Mouse (Mus musculus): Measurements from ENCODE around the gene Tango6. TPM values are rescaled to one million over a fixed set of nuclear protein-coding genes. Genes with fewer than 3 reads are reported as not detected.

The Tango6 gene
- polyA plus RNA-seq, 1 experiment from 2014 or later, result 7.2 TPM

- WGBS, result 83% methylated on average over 6 of the region's 6 CpGs
- no peaks in the 10 kb centered on the region for H3K36me3 ChIP-seq (ENCODE audit: control insufficient read depth, insufficient read depth, low read length)
- ATAC-seq (ENCODE audit: low FRiP score) (no peak), DNase-seq (ENCODE audit: low spot score) (no peak)
- no peak overlapping the region for H3K27ac ChIP-seq (ENCODE audit: low read depth, low read length)
- H3K4me1 ChIP-seq (replicated peaks; ENCODE audit: control insufficient read depth, insufficient read depth, low read length), result no peaks in the 10 kb centered on the region; the same call in 1 of the 2 replicates
- H3K27me3 ChIP-seq (ENCODE audit: control insufficient read depth, insufficient read depth, low read length), result peaks cover 10% of the 10 kb centered on the region
- H3K9me3 ChIP-seq (ENCODE audit: control insufficient read depth, low read length), result no peaks in the 10 kb centered on the region
- H3K4me2 ChIP-seq (replicated peaks; ENCODE audit: low read depth, low read length), result no peak overlapping the region
- H3K4me3 ChIP-seq (ENCODE audit: low read depth, low read length), result no peak overlapping the region
- no peak overlapping the region for H3K9ac ChIP-seq (ENCODE audit: low read depth, low read length)
Observed at GRCm38 (mm10) chr8:106726551-106726950, 43.7 kb downstream of the Tango6 start.

- peak; percentile 61 for ATAC-seq (ENCODE audit: low FRiP score)
- WGBS, result 16% methylated on average over 16 of the region's 16 CpGs
- H3K4me3 ChIP-seq (ENCODE audit: low read depth, low read length), result no peak overlapping the region
Observed at GRCm38 (mm10) chr8:106727241-106727835, 44.5 kb downstream of the Tango6 start.

GRCm38 (mm10) chr8:106727889-106728288 lies 45.0 kb downstream of the Tango6 start:
- ATAC-seq (ENCODE audit: low FRiP score), result no peak
- H3K4me3 ChIP-seq (ENCODE audit: low read depth, low read length), result no peak overlapping the region
- H3K9ac ChIP-seq (ENCODE audit: low read depth, low read length), result no peak overlapping the region
- H3K4me2 ChIP-seq (replicated peaks; ENCODE audit: low read depth, low read length), result no peak overlapping the region
- H3K9me3 ChIP-seq (ENCODE audit: control insufficient read depth, low read length), result no peaks in the 10 kb centered on the region
- peaks cover 10% of the 10 kb centered on the region for H3K27me3 ChIP-seq (ENCODE audit: control insufficient read depth, insufficient read depth, low read length)
- 34% methylated on average over 1 of the region's 1 CpGs for WGBS
- H3K4me1 ChIP-seq (replicated peaks; ENCODE audit: control insufficient read depth, insufficient read depth, low read length), result no peaks in the 10 kb centered on the region; the same call in 1 of the 2 replicates
- no peak overlapping the region for H3K27ac ChIP-seq (ENCODE audit: low read depth, low read length)
- DNase-seq (ENCODE audit: low spot score), result no peak
- no peaks in the 10 kb centered on the region for H3K36me3 ChIP-seq (ENCODE audit: control insufficient read depth, insufficient read depth, low read length)

More at GRCm38 (mm10) chr8:106727241-106727835, 44.5 kb downstream of the Tango6 start:
- H3K9me3 ChIP-seq (ENCODE audit: control insufficient read depth, low read length), result no peaks in the 10 kb centered on the region
- no peak overlapping the region for H3K9ac ChIP-seq (ENCODE audit: low read depth, low read length)
- no peaks in the 10 kb centered on the region; the same call in 1 of the 2 replicates for H3K4me1 ChIP-seq (replicated peaks; ENCODE audit: control insufficient read depth, insufficient read depth, low read length)
- peak overlapping the region; percentile 8; the same call in 1 of the 2 replicates for H3K4me2 ChIP-seq (replicated peaks; ENCODE audit: low read depth, low read length)
- H3K27ac ChIP-seq (ENCODE audit: low read depth, low read length), result peak overlapping the region; percentile 51
- peaks cover 10% of the 10 kb centered on the region for H3K27me3 ChIP-seq (ENCODE audit: control insufficient read depth, insufficient read depth, low read length)
- peak; percentile 78 for DNase-seq (ENCODE audit: low spot score)
- no peaks in the 10 kb centered on the region for H3K36me3 ChIP-seq (ENCODE audit: control insufficient read depth, insufficient read depth, low read length)

- H3K27me3 ChIP-seq (ENCODE audit: control insufficient read depth, insufficient read depth, low read length), result peaks cover 2% of the 10 kb centered on the region; the same call in 1 of the 2 replicates
- 61% methylated on average over 5 of the region's 5 CpGs for WGBS
Observed at GRCm38 (mm10) chr8:106732921-106733320, 50.1 kb downstream of the Tango6 start.

GRCm38 (mm10) chr8:106733703-106734102 lies 50.8 kb downstream of the Tango6 start:
- H3K4me2 ChIP-seq (replicated peaks; ENCODE audit: low read depth, low read length), result no peak overlapping the region
- H3K27me3 ChIP-seq (ENCODE audit: control insufficient read depth, insufficient read depth, low read length), result peaks cover 2% of the 10 kb centered on the region; the same call in 1 of the 2 replicates
- H3K4me3 ChIP-seq (ENCODE audit: low read depth, low read length), result no peak overlapping the region
- H3K36me3 ChIP-seq (ENCODE audit: control insufficient read depth, insufficient read depth, low read length), result no peaks in the 10 kb centered on the region
- no peaks in the 10 kb centered on the region for H3K9me3 ChIP-seq (ENCODE audit: control insufficient read depth, low read length)
- WGBS, result 72% methylated on average over 3 of the region's 3 CpGs
- no peak overlapping the region for H3K9ac ChIP-seq (ENCODE audit: low read depth, low read length)
- H3K4me1 ChIP-seq (replicated peaks; ENCODE audit: control insufficient read depth, insufficient read depth, low read length), result no peaks in the 10 kb centered on the region
- no peak for DNase-seq (ENCODE audit: low spot score)
- no peak for ATAC-seq (ENCODE audit: low FRiP score)
- H3K27ac ChIP-seq (ENCODE audit: low read depth, low read length), result no peak overlapping the region

More at GRCm38 (mm10) chr8:106732921-106733320, 50.1 kb downstream of the Tango6 start:
- DNase-seq (ENCODE audit: low spot score), result no peak
- Histone ChIP-seq H3K4me3 (ENCODE audit: low read depth, low read length) (no peak overlapping the region), H3K9ac (ENCODE audit: low read depth, low read length) (no peak overlapping the region), H3K27ac (ENCODE audit: low read depth, low read length) (no peak overlapping the region), H3K36me3 (ENCODE audit: control insufficient read depth, insufficient read depth, low read length) (no peaks in the 10 kb centered on the region), H3K4me2 (replicated peaks; ENCODE audit: low read depth, low read length) (no peak overlapping the region), H3K9me3 (ENCODE audit: control insufficient read depth, low read length) (no peaks in the 10 kb centered on the region), H3K4me1 (replicated peaks; ENCODE audit: control insufficient read depth, insufficient read depth, low read length) (no peaks in the 10 kb centered on the region)
- ATAC-seq (ENCODE audit: low FRiP score), result no peak

GRCm38 (mm10) chr8:106734222-106734621 lies 51.4 kb downstream of the Tango6 start:
- Histone ChIP-seq H3K27ac (ENCODE audit: low read depth, low read length) (no peak overlapping the region), H3K4me1 (replicated peaks; ENCODE audit: control insufficient read depth, insufficient read depth, low read length) (no peaks in the 10 kb centered on the region), H3K4me3 (ENCODE audit: low read depth, low read length) (no peak overlapping the region), H3K36me3 (ENCODE audit: control insufficient read depth, insufficient read depth, low read length) (no peaks in the 10 kb centered on the region), H3K9me3 (ENCODE audit: control insufficient read depth, low read length) (no peaks in the 10 kb centered on the region), H3K27me3 (ENCODE audit: control insufficient read depth, insufficient read depth, low read length) (peaks cover 2% of the 10 kb centered on the region; the same call in 1 of the 2 replicates), H3K4me2 (replicated peaks; ENCODE audit: low read depth, low read length) (no peak overlapping the region), H3K9ac (ENCODE audit: low read depth, low read length) (no peak overlapping the region)
- DNase-seq (ENCODE audit: low spot score) (no peak), ATAC-seq (ENCODE audit: low FRiP score) (no peak)

- no peak overlapping the region for H3K27ac ChIP-seq (ENCODE audit: low read depth, low read length)
- ATAC-seq (ENCODE audit: low FRiP score), result no peak
- no peaks in the 10 kb centered on the region for H3K36me3 ChIP-seq (ENCODE audit: control insufficient read depth, insufficient read depth, low read length)
- H3K27me3 ChIP-seq (ENCODE audit: control insufficient read depth, insufficient read depth, low read length), result no peaks in the 10 kb centered on the region
- H3K4me1 ChIP-seq (replicated peaks; ENCODE audit: control insufficient read depth, insufficient read depth, low read length), result no peaks in the 10 kb centered on the region
- 85% methylated on average over 13 of the region's 13 CpGs for WGBS
- no peak overlapping the region for H3K4me2 ChIP-seq (replicated peaks; ENCODE audit: low read depth, low read length)
- no peaks in the 10 kb centered on the region for H3K9me3 ChIP-seq (ENCODE audit: control insufficient read depth, low read length)
- no peak overlapping the region for H3K9ac ChIP-seq (ENCODE audit: low read depth, low read length)
- no peak overlapping the region for H3K4me3 ChIP-seq (ENCODE audit: low read depth, low read length)
- DNase-seq (ENCODE audit: low spot score), result no peak
Observed at GRCm38 (mm10) chr8:106736861-106737662, 54.2 kb downstream of the Tango6 start.

GRCm38 (mm10) chr8:106737846-106738245 lies 55.0 kb downstream of the Tango6 start:
- WGBS, result 95% methylated on average over 2 of the region's 2 CpGs
- H3K27ac ChIP-seq (ENCODE audit: low read depth, low read length), result no peak overlapping the region

More at GRCm38 (mm10) chr8:106737846-106738245, 55.0 kb downstream of the Tango6 start:
- H3K36me3 ChIP-seq (ENCODE audit: control insufficient read depth, insufficient read depth, low read length), result no peaks in the 10 kb centered on the region; the same call in 1 of the 2 replicates
- H3K4me1 ChIP-seq (replicated peaks; ENCODE audit: control insufficient read depth, insufficient read depth, low read length), result no peaks in the 10 kb centered on the region
- DNase-seq (ENCODE audit: low spot score), result no peak
- no peak overlapping the region for H3K4me3 ChIP-seq (ENCODE audit: low read depth, low read length)
- H3K4me2 ChIP-seq (replicated peaks; ENCODE audit: low read depth, low read length), result no peak overlapping the region
- no peak for ATAC-seq (ENCODE audit: low FRiP score)
- no peaks in the 10 kb centered on the region for H3K9me3 ChIP-seq (ENCODE audit: control insufficient read depth, low read length)
- no peak overlapping the region for H3K9ac ChIP-seq (ENCODE audit: low read depth, low read length)
- no peaks in the 10 kb centered on the region for H3K27me3 ChIP-seq (ENCODE audit: control insufficient read depth, insufficient read depth, low read length)

All from hindbrain, embryonic 11.5 days (tissue).